Mouse (Mus musculus) C2C12 (cell line): ENCODE results near the gene Stard7. TPM values are rescaled to one million over a fixed set of nuclear protein-coding genes. Genes with fewer than 3 reads are reported as not detected.

ENCODE experiments used
- H3K27me3 ChIP-seq: one replicate; pipeline ENCODE4 v1.6.1; 2011; ENCODE audit not compliant: control insufficient read depth, insufficient read depth, insufficient read length
- H3K36me3 ChIP-seq: one replicate; pipeline ENCODE4 v1.6.1; 2011; ENCODE audit not compliant: control insufficient read depth, insufficient read depth
- H3K4me3 ChIP-seq: one replicate; pipeline ENCODE4 v1.5.1; 2011; ENCODE audit warnings: mild to moderate bottlenecking, control low read depth; ENCODE audit not compliant: poor library complexity, insufficient read depth, severe bottlenecking
- H3K79me2 ChIP-seq: one replicate; pipeline ENCODE4 v1.6.1; 2011; ENCODE audit not compliant: control insufficient read depth, insufficient read depth
- H3K79me3 ChIP-seq: one replicate; pipeline ENCODE4 v1.6.1; 2011; ENCODE audit warnings: low read depth, control low read depth
- H3ac ChIP-seq: one replicate; pipeline ENCODE3; 2011; ENCODE audit warnings: low read depth; ENCODE audit not compliant: control insufficient read depth, insufficient read length
- CEBPB ChIP-seq: IDR thresholded peaks from one replicate; pipeline ENCODE4 v1.6.1; 2011; ENCODE audit warnings: low read depth, mild to moderate bottlenecking, control low read depth, moderate library complexity
- CTCF ChIP-seq: IDR thresholded peaks from one replicate; pipeline ENCODE4 v1.5.1; 2011; ENCODE audit not compliant: control insufficient read depth, insufficient read depth, insufficient read length
- FOSL1 ChIP-seq: IDR thresholded peaks from one replicate; pipeline ENCODE4 v1.8.0; 2011; ENCODE audit warnings: mild to moderate bottlenecking, low read length; ENCODE audit not compliant: poor library complexity, insufficient read depth, severe bottlenecking
- MAX ChIP-seq: IDR thresholded peaks from one replicate; pipeline ENCODE4 v1.6.1; 2011; ENCODE audit warnings: mild to moderate bottlenecking, control low read depth
- MYOD1 ChIP-seq: IDR thresholded peaks from one replicate; pipeline ENCODE4 v1.6.1; 2011; ENCODE audit warnings: low read depth; ENCODE audit not compliant: control insufficient read depth, insufficient read length
- MYOG ChIP-seq: IDR thresholded peaks from one replicate; pipeline ENCODE4 v1.6.1; 2011; ENCODE audit not compliant: control insufficient read depth, insufficient read length; ENCODE audit errors: extremely low read depth
- USF1 ChIP-seq: IDR thresholded peaks from one replicate; pipeline ENCODE4 v1.6.1; 2011; ENCODE audit warnings: low read depth, mild to moderate bottlenecking, control low read depth, moderate library complexity
- polyA plus RNA-seq: library from polyadenylated mRNA; unstranded; fragments of >200 nt; fragmentation: generic; extraction: Trizol; gene quantifications from one replicate; pipeline ENCODE4 v1.2.1, GENCODE M21; 2012; ENCODE audit warnings: missing spikeins

Stard7 gene
- polyA plus RNA-seq, 1 experiment = 25.2 TPM

DNA sequence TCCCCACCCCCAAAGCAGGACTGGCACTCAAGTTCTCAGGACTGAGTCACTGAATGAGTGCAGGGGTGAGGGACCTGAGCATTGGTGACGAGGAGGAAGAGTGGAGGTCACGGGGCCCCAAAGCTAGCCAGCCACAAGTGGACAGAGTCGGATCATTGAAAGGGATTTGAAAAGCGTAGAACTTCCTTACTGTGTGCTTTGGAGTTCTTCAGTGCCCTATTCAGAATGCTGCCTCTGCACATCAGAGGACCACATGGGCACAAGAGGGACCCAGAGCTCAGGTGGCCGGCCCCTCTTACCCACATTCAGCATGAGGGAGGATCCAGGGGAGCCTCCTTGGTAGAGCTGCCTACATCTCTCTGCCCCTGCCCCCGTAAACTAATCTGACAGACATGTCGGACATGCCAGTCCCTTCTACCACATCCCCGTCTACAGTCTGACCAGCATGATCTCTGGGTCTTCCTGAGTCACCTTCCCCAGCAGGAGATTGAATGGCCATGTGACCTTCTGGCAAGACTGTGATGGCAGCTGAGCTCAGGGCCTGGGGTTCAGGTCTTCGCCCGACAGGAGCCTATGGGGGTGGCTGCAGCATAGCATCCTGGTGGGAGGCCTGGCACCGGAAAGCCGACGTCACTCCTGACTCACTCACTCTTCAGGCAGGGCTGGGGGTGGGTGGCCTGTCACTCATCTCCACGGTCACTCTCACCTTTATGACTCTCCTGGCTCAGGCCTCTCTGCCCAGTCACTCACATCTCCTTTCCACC, 63.0 kb downstream of the Stard7 start:
- H3K27me3 ChIP-seq = no peaks in the 10 kb centered on the region
- TF ChIP-seq MYOD1 = peak; percentile 75
- peak; percentile 89 for TF ChIP-seq USF1
- TF ChIP-seq MAX = no peak
- no peak overlapping the region for H3K4me3 ChIP-seq
- H3ac ChIP-seq = peak overlapping the region; percentile 24
- peaks cover 20% of the 10 kb centered on the region for H3K79me2 ChIP-seq
- peaks cover 14% of the 10 kb centered on the region for H3K36me3 ChIP-seq
- H3K79me3 ChIP-seq = peaks cover 10% of the 10 kb centered on the region

GRCm38 (mm10) chr2:127333945-127334603, 64.1 kb downstream of the Stard7 start:
- H3K79me2 ChIP-seq = peaks cover 23% of the 10 kb centered on the region
- no peak overlapping the region for H3ac ChIP-seq
- peaks cover 10% of the 10 kb centered on the region for H3K79me3 ChIP-seq
- no peak for TF ChIP-seq USF1
- TF ChIP-seq MYOG = no peak
- TF ChIP-seq FOSL1 = no peak
- no peak for TF ChIP-seq MYOD1
- TF ChIP-seq MAX = no peak
- no peak for TF ChIP-seq CTCF
- no peak for TF ChIP-seq CEBPB
- H3K36me3 ChIP-seq = peaks cover 16% of the 10 kb centered on the region
- H3K4me3 ChIP-seq = no peak overlapping the region
- no peaks in the 10 kb centered on the region for H3K27me3 ChIP-seq

- no peak overlapping the region for H3K4me3 ChIP-seq
- TF ChIP-seq MYOD1 (no peak), CEBPB (no peak), MYOG (no peak), CTCF (no peak), FOSL1 (no peak), USF1 (no peak), MAX (no peak)
- H3ac ChIP-seq = no peak overlapping the region
These were observed 65.1 kb downstream of the Stard7 start for GRCm38 (mm10) chr2:127335078-127335541.

GRCm38 (mm10) chr2:127335767-127336496, 65.9 kb downstream of the Stard7 start, which contains the start of gene Dusp2:
Gene Dusp2, plus strand, starts transcription at chr2:127336159.
- Histone ChIP-seq H3K79me3 (peaks cover 10% of the 10 kb centered on the region), H3ac (peak within 1 kb of the TSS; percentile 87), H3K36me3 (peaks cover 16% of the 10 kb centered on the region), H3K27me3 (no peaks in the 10 kb centered on the region), H3K79me2 (peaks cover 23% of the 10 kb centered on the region), H3K4me3 (peak within 1 kb of the TSS; percentile 72)
- TF ChIP-seq CTCF (no peak), USF1 (peak; percentile 24), MAX (peak; percentile 57), FOSL1 (no peak), MYOD1 (no peak)

More at GRCm38 (mm10) chr2:127335078-127335541, 65.1 kb downstream of the Stard7 start:
- H3K36me3 ChIP-seq = peaks cover 16% of the 10 kb centered on the region
- H3K27me3 ChIP-seq = no peaks in the 10 kb centered on the region
- H3K79me2 ChIP-seq = peaks cover 23% of the 10 kb centered on the region
- peaks cover 10% of the 10 kb centered on the region for H3K79me3 ChIP-seq

- peaks cover 23% of the 10 kb centered on the region for H3K79me2 ChIP-seq
- peaks cover 10% of the 10 kb centered on the region for H3K79me3 ChIP-seq
- H3K27me3 ChIP-seq = no peaks in the 10 kb centered on the region
- peaks cover 16% of the 10 kb centered on the region for H3K36me3 ChIP-seq
- no peak for TF ChIP-seq CTCF
- no peak for TF ChIP-seq USF1
- TF ChIP-seq MAX = no peak
- TF ChIP-seq CEBPB = no peak
- peak overlapping the region; percentile 72 for H3K4me3 ChIP-seq
- H3ac ChIP-seq = peak overlapping the region; percentile 87
These were observed 66.4 kb downstream of the Stard7 start for GRCm38 (mm10) chr2:127336497-127336832.
